Mouse (Mus musculus): Measurements from ENCODE around the gene Gm49318. TPM values are rescaled to one million over a fixed set of nuclear protein-coding genes. Genes with fewer than 3 reads are reported as not detected.
A peak's percentile ranks its signal among the peaks of the same experiment; 100 is the strongest.

Gene Gm49318
- total RNA-seq, 1 experiment from 2014 or later = not detected

DNA sequence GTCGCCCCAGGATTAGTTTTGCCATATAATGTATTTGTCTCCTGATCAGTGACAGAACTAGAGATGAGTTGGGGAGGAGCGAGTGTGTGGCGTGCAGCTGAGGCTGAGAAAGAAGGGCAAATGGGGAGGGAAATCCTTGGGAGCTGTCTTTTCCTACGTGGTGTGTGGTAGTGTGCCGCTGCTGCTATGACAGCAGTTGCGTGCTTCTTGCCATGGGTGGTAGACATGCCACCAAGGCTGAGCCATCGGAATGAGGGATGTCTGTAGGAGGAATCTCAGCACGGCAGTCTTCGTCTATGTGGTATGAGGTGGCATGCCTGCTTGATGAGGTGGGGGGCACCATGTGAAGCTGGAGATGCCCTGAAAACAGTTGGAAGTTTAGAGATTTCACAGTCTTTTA is 40.7 kb downstream of the Gm49318 start:
- no peak for DNase-seq

DNA sequence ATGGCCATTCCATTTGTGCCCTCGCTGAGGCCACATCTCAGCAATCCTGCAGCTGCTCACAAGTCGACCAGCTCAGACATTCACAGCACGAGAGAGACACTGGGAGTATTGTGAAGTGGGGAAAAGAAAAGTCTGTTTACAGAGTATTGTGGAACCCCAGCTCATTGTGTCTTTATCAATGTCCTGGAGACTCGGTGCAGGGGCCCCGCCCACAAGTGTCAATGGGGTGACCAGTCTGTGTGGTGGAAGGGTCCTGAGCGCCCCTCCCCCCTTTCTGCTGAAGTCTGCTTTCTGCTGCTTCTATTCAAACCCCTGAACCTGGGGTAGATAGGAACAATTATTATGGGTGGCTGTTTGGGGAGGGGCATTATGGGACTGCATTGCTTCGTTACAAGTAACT is 42.6 kb downstream of the Gm49318 start:
- DNase-seq = no peak

DNA sequence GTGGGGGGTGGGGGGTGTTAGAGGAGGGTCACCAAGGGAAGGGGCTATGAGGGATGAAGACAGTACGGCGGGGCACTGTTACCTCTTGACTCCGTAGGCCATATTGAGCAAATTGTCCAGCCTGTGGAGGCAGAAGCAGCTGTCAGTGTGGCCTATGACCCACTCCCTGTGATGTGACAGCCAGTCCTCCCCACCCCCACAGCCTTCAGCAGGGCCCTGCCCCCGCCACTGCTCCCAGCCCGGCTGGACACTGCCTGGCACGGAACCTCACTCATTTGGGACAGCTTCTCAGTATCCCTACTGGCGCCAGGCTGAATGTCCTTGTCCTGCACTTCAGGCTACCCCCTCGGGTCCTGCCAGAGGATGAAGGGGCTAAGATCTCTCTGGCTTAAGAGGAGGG is 46.5 kb downstream of the Gm49318 start:
- peak; percentile 39 for DNase-seq

DNA sequence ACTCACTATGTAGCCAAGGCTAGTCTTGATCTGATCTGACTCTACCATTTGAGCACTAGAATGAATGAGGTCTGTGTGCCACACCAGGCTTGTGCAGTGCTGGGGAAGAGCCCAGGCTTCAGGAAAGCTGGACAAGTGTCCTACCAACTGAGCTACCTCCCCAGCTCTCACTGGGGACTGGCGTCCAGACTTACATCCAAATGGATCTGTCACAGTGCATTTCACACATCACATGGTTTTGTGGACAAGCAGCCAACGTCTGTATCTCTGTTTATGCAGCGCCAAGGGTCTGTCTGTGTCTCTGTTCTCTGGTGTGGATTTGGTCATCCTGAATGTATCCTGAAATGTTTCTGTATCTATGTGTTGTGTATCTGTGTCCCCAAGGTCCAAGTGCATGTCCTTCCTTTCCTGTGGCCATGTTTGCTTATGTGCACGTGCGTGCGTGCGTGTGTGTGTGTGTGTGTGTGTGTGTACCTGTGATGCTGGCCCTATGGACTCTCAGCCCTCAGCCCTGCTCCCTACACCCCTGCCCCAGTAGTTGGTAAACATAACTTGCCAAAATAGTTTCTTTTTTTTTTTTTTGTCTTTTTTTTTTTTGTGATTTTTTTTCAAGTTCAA is 53.7 kb downstream of the Gm49318 start:
- DNase-seq = no peak

DNA sequence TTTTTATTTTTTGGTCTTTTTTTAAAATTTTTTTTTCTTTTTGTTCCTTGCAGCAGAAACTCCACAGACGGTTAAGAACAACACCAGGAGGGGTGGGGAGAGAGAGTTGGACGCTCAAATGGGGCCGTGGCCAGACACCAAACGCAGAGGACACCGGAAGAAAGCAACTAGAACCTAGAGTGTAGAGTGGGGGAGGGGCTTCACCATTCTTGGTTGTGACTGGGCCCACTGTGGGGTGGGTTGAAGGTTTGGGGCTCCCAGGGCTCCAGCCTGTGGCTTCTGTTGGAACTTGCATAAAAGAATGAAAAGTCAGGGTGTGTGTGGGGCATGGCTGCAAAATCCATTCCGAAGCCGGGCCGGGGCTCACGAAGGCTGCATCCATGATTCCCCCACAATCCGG is 54.8 kb downstream of the Gm49318 start:
- no peak for DNase-seq

DNA sequence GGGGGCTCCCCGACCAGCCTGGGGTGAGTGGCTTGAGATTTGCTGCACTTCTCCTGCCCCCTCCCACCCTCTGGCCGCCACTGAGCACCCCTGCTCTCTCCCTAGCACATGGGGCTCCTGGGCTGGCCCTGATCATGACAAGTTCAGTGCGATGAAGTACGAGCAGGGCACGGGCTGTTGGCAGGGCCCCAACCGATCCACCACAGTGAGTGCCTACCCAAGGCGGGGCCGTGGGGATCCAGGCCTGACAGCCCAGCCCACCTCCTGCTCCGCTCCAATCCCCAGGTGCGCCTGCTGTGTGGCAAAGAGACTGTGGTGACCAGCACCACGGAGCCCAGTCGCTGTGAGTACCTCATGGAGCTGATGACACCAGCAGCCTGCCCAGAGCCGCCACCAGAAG is 58.3 kb downstream of the Gm49318 start:
- no peak for DNase-seq

DNA sequence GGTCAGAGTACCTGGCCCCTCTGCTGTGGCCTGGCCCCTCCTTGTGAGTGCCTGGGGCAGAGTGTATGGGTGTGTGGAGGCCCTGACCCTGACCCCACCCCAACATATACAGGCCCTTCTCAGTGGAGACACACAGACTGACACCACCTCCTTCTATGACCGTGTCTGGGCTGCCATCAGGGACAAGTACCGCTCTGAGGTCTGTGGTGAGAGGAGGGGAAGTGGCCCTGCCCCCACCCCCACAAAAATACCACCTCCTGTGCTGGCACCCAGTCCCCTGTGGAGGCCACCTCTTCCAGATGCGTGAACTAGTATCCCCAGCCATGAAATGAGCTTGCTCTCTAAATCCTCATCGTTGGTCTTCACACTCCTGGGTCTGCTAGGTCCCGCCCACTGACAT is 60.0 kb downstream of the Gm49318 start:
- DNase-seq = no peak

DNA sequence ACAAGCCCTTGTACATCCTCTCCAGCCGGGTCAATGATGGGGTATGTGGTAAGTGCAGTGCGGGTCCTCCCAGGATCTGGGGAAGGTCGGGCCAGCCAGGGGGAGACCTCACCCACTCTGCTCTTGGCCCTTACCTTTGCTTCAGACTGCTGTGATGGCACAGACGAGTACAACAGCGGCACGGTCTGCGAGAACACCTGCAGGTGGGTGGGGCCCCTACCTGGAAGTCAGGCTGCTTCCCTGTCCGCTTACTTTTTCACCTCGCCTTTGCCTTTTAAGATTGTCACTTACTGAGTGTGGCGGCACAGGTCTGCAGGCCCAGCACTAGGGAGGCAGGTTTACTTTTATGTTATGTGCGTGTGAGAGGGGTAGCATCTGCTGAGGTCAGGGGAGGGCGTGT is 66.5 kb downstream of the Gm49318 start:
- DNase-seq = no peak

DNA sequence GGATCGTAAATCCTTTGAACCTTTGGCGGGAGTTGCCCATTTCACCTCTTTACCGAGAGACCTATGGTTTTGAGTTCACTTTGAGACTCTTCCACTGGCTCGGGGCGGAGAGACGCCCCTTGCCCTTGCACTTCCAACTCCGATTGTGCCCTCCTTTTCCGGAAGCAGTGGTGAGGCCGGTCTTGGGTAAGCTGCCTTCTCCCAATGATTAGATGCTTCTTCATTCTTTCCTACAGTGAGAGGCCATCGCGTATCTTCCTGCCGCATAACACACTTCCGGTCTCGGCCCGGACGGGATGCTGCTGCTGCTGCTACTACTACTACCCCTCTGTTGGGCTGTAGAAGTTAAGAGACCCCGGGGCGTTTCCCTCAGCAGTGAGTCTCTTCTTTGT is 67.9 kb downstream of the Gm49318 start:
- DNase-seq = peak; percentile 59

DNA sequence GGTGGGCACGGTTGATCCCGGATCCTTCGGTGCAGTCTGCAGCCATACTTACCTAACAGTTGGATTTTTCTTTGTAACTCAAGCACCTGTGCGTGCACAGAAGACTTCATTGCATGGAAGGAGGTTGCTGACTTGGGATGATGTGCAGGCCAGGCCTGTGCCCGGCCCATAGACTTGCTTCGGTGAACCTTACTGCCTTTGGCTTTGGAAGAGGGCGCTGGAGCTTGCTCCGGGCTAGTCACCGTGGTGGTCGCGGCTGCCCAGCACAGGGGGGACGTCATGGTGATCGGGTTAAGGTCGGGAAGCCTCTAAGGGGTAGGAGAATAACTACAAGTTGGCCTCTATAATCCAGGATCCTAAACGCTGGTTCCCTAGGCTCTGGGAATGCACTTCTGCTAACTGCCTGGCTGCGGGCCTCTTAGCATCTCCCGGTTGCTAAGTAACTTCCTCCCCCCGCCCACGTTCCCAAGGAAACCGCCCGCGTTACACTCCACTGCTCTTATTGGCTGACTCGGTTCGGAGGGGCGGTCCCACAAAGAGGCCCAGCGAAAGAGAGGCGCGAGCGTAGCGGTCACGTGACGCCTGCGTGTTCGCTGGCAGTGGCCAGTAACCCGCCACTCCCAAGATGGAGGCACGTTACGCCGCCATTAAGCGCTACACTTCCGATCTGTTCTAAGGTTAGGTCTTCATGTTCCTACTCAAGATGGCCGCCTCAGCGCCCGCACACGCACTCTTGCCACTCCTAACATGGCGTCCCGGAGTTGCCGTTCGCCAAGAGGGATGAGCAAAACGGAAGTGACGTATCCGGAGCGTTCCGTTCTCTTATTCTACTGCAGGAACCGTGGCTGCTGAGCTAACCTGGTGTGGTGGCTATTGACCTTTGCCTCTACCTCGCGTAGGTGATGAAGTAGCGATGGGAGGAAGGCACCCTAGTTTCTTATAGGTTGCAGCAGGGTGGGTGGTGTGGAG is 68.6 kb downstream of the Gm49318 start, which contains the start of the genes Ccdc151 and Prkcsh:
Gene Ccdc151, minus strand, starts transcription at position 441 of the 969 bp plus-strand sequence.
Gene Prkcsh, plus strand, starts transcription at position 613 of the 969 bp plus-strand sequence.
- DNase-seq = peak; percentile 99

DNA sequence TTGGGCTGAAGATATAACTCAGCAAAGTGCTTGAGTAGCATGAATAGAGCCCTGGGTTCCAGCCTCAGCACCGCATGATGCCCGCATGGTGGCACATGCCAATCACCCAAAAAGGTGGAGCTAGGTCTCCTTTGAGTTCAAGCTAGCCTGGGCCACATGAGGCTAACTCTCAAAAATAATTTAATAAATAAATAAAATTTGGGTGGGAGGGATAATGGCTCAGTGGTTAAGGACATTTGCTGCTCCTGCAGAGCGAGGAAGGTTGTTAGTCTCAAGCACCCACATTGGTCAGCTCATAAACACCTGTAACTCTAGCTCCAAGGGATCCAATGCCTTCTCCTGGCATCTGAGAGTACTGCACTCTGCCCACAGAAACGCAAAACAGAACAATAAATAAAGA is 69.4 kb downstream of the Gm49318 start:
- DNase-seq = no peak

DNA sequence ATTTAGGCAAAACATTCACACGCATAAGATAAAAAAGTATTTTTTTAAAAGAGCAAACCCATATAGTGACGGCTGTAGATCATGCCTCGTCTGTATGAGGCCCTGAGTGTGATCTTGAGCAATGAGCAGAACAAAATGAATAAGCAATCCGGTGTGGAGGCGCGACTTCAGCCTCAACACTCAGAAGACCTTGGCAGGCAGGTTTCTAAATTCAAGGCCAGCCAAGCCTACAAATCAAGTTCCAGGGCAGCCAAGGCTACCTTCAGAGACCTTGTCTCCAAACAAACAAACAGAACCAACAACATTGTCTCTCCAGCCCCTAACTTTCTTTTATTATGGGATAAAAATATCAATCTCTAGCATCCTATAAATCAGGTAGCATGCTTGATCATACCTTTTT is 70.8 kb downstream of the Gm49318 start:
- peak; percentile 58 for DNase-seq

DNA sequence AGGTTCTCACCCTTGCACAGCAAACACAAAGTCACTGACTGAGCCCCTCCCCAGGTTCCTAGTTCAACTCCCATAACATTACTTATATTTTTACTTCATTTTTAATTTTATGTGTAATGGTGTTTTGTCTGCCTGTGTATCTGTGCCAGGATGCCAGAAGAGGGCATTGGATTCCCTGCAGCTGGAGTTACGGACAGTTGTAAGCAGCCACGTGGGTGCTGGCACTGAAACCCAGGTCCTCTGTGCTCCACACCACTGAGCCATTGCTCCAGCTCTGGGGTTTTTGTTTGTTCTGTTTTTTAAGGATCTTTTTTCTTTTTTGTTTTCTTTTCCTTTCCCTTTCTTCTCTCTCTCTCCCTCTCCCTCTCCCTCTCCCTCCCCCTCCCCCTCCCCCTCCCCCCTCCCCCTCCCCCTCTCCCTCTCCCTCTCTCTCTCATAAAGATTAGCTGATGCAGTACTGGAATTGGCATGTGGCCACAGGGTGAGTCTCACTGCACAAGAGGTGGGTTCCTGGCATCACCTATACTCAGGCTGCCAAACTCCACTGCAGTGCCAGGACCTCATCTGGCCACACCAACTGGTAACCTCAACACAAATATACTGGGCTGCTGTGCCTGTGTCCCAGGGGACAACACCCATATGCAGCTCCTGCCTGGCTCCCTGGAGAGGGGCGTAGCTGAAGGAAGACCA is 74.7 kb downstream of the Gm49318 start:
- no peak for DNase-seq

DNA sequence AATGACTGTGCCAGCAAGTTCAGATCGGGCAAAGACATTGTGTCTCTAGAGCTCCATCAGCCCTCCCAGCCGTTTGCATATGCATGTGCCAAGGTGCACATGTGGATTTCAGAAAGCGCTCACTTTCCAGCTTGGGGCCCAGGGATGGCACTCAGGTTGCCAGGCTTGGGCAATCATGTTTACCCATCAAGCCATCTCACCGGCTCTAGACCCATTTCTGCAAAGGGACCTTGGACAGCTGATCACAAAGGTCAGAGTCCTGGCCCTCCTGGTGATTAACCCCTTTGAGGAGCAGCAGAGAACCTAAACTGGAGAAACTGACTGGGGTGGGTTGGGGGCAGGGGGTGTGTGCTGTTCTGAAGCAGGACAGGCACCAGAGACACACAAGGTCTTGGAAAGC is 78.8 kb downstream of the Gm49318 start:
- DNase-seq = no peak

DNA sequence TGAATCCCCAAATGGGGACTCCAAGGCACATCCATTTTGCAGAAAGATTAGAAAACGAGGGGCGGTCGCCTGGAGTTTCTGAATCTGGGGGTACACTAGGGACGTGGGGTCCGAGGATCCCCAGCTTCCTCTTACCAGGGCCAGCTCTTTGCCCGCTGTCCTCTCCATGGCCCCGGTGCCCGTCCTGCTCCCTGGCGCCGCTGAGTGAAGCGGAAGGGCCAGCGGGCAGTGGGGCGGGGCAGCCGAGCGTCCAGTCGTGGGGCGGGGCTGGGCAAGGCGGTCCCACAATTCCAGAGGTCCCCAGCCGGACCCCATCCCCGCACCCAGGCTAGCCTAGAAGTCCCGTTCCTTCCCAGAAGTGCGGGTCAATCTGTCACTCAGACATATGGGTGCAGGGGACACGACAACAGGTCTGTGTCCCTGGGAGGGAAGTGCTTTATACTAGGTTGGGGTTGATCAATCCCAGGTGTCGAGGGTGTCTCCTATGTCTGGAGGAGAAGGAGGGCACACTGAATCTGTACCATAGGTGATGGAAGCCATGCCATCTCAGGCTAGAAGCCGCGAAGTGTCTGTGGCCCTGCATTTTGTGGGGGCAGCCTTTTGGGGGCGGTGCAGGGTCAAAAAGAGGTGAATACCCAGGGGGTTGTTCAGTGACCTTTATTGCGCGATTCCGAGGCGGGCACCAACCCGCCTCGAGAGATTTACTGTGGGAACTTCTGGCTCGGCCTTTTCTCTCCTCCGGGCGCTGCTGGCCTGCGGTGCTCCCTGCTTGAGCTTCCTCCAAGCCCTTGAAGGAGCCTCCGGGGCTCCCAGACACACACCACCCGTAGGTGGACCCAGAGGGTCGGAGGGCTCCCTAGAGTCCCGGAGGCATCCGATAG is 81.6 kb downstream of the Gm49318 start, which contains the start of gene Rgl3:
Gene Rgl3, minus strand, starts transcription at position 217 of the 881 bp plus-strand sequence.
- peak; percentile 87 for DNase-seq

DNA sequence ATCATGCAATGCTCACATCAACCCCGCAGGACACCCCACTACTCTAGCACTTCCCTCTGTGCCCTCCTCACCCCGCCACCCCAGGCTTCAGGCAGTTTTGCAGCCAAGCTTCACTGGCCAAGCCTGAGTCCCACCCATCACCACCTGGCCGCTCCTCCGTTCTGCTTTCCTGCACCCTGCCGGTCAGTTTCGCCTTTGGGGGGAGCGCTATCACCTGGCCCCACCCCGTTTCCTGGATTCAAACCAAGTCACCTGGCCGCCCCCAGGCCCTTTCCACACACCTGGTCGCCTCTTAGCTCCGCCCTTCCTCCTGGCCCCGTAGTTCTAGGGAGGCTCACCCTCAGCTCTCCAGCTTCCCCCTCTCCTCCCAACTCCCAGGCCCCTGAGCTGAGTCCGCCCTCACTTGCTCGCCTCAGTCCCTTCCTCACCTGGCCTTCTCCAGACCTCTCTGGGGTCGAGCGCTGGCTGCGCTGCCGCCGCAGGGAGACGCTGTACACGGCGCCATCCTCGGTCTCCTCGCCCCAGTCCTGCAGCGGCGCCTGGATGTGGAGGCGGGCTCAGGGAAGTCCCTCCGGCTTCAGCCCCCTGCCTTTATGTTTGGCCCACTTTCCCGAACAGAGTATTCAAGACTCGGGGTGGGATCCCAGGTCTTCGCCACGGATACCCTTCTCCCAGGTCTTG is 82.5 kb downstream of the Gm49318 start:
- DNase-seq = peak; percentile 43

DNA sequence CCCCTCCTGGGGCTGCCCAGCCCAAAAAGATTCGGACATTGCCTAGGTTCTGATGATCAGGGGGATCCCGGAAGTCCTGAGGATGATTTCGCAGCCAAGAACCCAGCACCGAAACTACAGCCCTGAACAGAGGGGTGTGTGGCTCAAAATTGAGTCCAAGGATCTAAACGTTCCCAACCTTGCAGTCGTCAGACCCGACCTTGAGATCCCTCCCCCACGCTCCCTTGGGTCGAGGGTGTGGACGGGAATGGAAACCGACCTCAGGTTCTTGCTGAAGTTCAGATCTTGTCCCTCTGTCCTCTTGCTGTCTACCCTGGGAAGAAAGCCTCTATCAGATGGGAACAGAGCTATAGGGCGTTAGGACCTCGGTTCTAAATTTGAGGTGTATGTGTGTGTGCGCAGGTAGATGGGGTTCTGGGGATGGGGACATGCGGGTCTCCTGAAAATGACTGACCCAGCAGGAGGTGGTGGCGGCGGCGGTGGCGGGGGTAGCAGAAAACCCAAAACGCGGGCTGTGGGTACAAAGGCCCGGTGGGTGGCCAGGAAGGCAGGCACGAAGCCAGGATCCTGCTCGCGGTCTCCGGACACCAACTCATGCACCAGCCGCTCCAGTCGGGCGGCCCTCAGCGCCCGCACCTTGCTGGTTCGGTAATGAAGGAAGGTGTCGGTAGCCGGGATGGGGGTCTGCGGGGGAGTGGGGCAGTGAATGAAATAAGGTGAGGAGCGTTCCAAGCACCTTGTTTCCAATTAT is 83.3 kb downstream of the Gm49318 start:
- peak; percentile 66 for DNase-seq
